Mouse (Mus musculus) gastrocnemius, postnatal 14 days (tissue): Measurements from ENCODE around the gene Minar1. TPM values are rescaled to one million over a fixed set of nuclear protein-coding genes. Genes with fewer than 3 reads are reported as not detected.

Experiments used
- DNase-seq: peaks from one replicate; pipeline ENCODE4 v3.0.0; 2021; ENCODE audit warnings: mixed read lengths
- intact Hi-C: fragments of 180-260 bp; cut with DNase I; formaldehyde crosslinking; loops from one replicate; pipeline ENCODE4 v1.15.1; 2025; ENCODE audit warnings: low total_unique reads
- long read RNA-seq, 2 experiments: library from polyadenylated mRNA; stranded (forward); transcript quantifications; one replicate each; pipeline ENCODE4 v2.0.0; 2021
- total RNA-seq, 2 experiments: library from RNA; stranded (reverse); gene quantifications; 2 replicates each; pipeline ENCODE4 v1.2.3; 2021

Minar1 gene
- total RNA-seq, result under 1 TPM in 1 of 2 experiments, not detected in 1; 0.11 TPM
- long read RNA-seq, experiment 1, result 0 reads
- long read RNA-seq, experiment 2, result 0 reads

- intact Hi-C loops, result no loop called here
- no peak for DNase-seq
Observed at GRCm38 (mm10) chr9:89623006-89623760, at the start of gene Minar1. Minar1 (minus strand) TSS chr9:89623125.

GRCm38 (mm10) chr9:89669878-89670277, 47.0 kb upstream of the Minar1 start:
- DNase-seq, result no peak
- intact Hi-C loops, result no loop called here

GRCm38 (mm10) chr9:89667306-89667942, 44.5 kb upstream of the Minar1 start:
- intact Hi-C loops, result no loop called here
- no peak for DNase-seq

GRCm38 (mm10) chr9:89650913-89651312, 28.0 kb upstream of the Minar1 start:
- intact Hi-C loops, result no loop called here
- DNase-seq, result no peak

- DNase-seq, result no peak
Observed at GRCm38 (mm10) chr9:89637453-89637852, 14.5 kb upstream of the Minar1 start.

GRCm38 (mm10) chr9:89622296-89623005, 474 bp downstream of the Minar1 start:
- intact Hi-C loops, result no loop called here
- no peak for DNase-seq

More at GRCm38 (mm10) chr9:89637453-89637852, 14.5 kb upstream of the Minar1 start:
- intact Hi-C loops, result no loop called here

GRCm38 (mm10) chr9:89621750-89622149, 1.2 kb downstream of the Minar1 start:
- no peak for DNase-seq
- intact Hi-C loops, result no loop called here

GRCm38 (mm10) chr9:89620347-89620746, 2.6 kb downstream of the Minar1 start:
- intact Hi-C loops, result no loop called here
- no peak for DNase-seq

- no peak for DNase-seq
- intact Hi-C loops, result no loop called here
Observed at GRCm38 (mm10) chr9:89616946-89617345, 6.0 kb downstream of the Minar1 start.

GRCm38 (mm10) chr9:89610592-89610991, 12.3 kb downstream of the Minar1 start:
- DNase-seq, result no peak
- intact Hi-C loops, result no loop called here

- intact Hi-C loops, result no loop called here
- no peak for DNase-seq
Observed at GRCm38 (mm10) chr9:89607321-89607720, 15.6 kb downstream of the Minar1 start.

GRCm38 (mm10) chr9:89606256-89606655, 16.7 kb downstream of the Minar1 start:
- intact Hi-C loops, result no loop called here
- DNase-seq, result no peak

GRCm38 (mm10) chr9:89601891-89602290, 21.0 kb downstream of the Minar1 start:
- intact Hi-C loops, result no loop called here
- no peak for DNase-seq

GRCm38 (mm10) chr9:89600677-89601076, 22.2 kb downstream of the Minar1 start:
- DNase-seq, result no peak
- intact Hi-C loops, result no loop called here

- intact Hi-C loops, result no loop called here
- DNase-seq, result no peak
Observed at GRCm38 (mm10) chr9:89597071-89597470, 25.9 kb downstream of the Minar1 start.

GRCm38 (mm10) chr9:89596392-89596791, 26.5 kb downstream of the Minar1 start:
- intact Hi-C loops, result no loop called here
- no peak for DNase-seq

GRCm38 (mm10) chr9:89592391-89592790, 30.5 kb downstream of the Minar1 start:
- intact Hi-C loops, result no loop called here
- DNase-seq, result no peak

- no peak for DNase-seq
Observed at GRCm38 (mm10) chr9:89578422-89578821, 44.5 kb downstream of the Minar1 start.

GRCm38 (mm10) chr9:89552663-89553062, 70.3 kb downstream of the Minar1 start:
- no peak for DNase-seq
- intact Hi-C loops, result no loop called here

More at GRCm38 (mm10) chr9:89578422-89578821, 44.5 kb downstream of the Minar1 start:
- intact Hi-C loops, result no loop called here
